Mouse (Mus musculus) kidney, embryonic 15.5 days (tissue): ENCODE measurements around the gene Map3k14. TPM values are rescaled to one million over a fixed set of nuclear protein-coding genes. Genes with fewer than 3 reads are reported as not detected.

Experiments used
- ATAC-seq: fragments of 200-750 bp; cut with Nextera tagmentation; replicated peaks from 2 replicates; pipeline ENCODE4 v1.8.0; 2017; ENCODE audit warnings: moderate TSS enrichment; ENCODE audit not compliant: low FRiP score
- H3K27ac ChIP-seq: fragments of 300-500 bp; sonication (generic); 2 replicates; pipeline ENCODE4 v1.5.1; 2015; ENCODE audit warnings: mild to moderate bottlenecking, inconsistent platforms
- H3K27me3 ChIP-seq: fragments of 300-500 bp; sonication (generic); 2 replicates; pipeline ENCODE4 v1.6.1; 2015; ENCODE audit warnings: inconsistent platforms
- H3K36me3 ChIP-seq: fragments of 300-500 bp; sonication (generic); 2 replicates; pipeline ENCODE4 v1.6.1; 2015; ENCODE audit warnings: inconsistent platforms
- H3K4me1 ChIP-seq: fragments of 300-500 bp; sonication (generic); 2 replicates; pipeline ENCODE4 v1.6.1; 2015; ENCODE audit warnings: inconsistent platforms
- H3K4me2 ChIP-seq: fragments of 300-500 bp; sonication (generic); 2 replicates; pipeline ENCODE4 v1.6.1; 2015; ENCODE audit warnings: moderate library complexity, mild to moderate bottlenecking, inconsistent platforms
- H3K4me3 ChIP-seq: fragments of 300-500 bp; sonication (generic); replicated peaks from 2 replicates; pipeline ENCODE4 v1.5.1; 2015; ENCODE audit warnings: mild to moderate bottlenecking, inconsistent platforms
- H3K9ac ChIP-seq: fragments of 300-500 bp; sonication (generic); 2 replicates; pipeline ENCODE4 v1.6.1; 2015; ENCODE audit warnings: mild to moderate bottlenecking, inconsistent platforms
- H3K9me3 ChIP-seq: fragments of 300-500 bp; sonication (generic); replicated peaks from 2 replicates; pipeline ENCODE4 v1.6.1; 2016; ENCODE audit warnings: inconsistent platforms
- WGBS: fragments of 180-500 bp; shearing (Covaris S2); methylation state at CpG from one replicate; pipeline ENCODE4 v1.1.7; 2015; ENCODE audit warnings: mixed read lengths; 5-methylcytosine and 5-hydroxymethylcytosine counted together
- polyA plus RNA-seq: library from polyadenylated mRNA; unstranded; fragments of >200 nt; fragmentation: Nextera tagmentation; extraction: Ambion mirVana; gene quantifications from 2 replicates; pipeline ENCODE4 v1.2.1, GENCODE M21; 2015

The Map3k14 gene
- polyA plus RNA-seq, 1 experiment from 2014 or later, result 4.9 TPM

GRCm38 (mm10) chr11:103170494-103171285 is 96.6 kb downstream of the Map3k14 start, which contains the start of gene Fmnl1:
Gene Fmnl1, plus strand, starts transcription at chr11:103171107.
- Histone ChIP-seq H3K36me3 (no peaks in the 10 kb centered on the region), H3K9me3 (no peaks in the 10 kb centered on the region), H3K4me2 (peak within 1 kb of the TSS; percentile 95), H3K4me1 (peaks cover 33% of the 10 kb centered on the region), H3K27ac (peak within 1 kb of the TSS; percentile 45; the same call in 1 of the 2 replicates), H3K9ac (peak within 1 kb of the TSS; percentile 64), H3K4me3 (peak within 1 kb of the TSS; percentile 60), H3K27me3 (peaks cover 48% of the 10 kb centered on the region)
- under 1% methylated on average over 48 of the region's 84 CpGs for WGBS
- peak; percentile 42; the same call in 1 of the 2 replicates for ATAC-seq

- 46% methylated on average over 3 of the region's 3 CpGs for WGBS
- H3K4me3 ChIP-seq, result peak overlapping the region; percentile 60
Measured at GRCm38 (mm10) chr11:103170111-103170493, 97.2 kb downstream of the Map3k14 start.

More at GRCm38 (mm10) chr11:103170111-103170493, 97.2 kb downstream of the Map3k14 start:
- Histone ChIP-seq H3K4me2 (peak overlapping the region; percentile 95), H3K36me3 (no peaks in the 10 kb centered on the region), H3K9me3 (no peaks in the 10 kb centered on the region), H3K9ac (peak overlapping the region; percentile 64; the same call in 1 of the 2 replicates), H3K4me1 (peaks cover 30% of the 10 kb centered on the region), H3K27me3 (peaks cover 48% of the 10 kb centered on the region), H3K27ac (no peak overlapping the region)
- no peak for ATAC-seq

Other genes starting within 250 kb of the Map3k14 start
- 59.2 and 63.2 TPM in 2 replicates for gene Nmt1, start 239.3 kb downstream of the Map3k14 start, polyA plus RNA-seq
- 165 and 187 TPM in 2 replicates for gene Dcakd, start 239.1 kb downstream of the Map3k14 start, polyA plus RNA-seq
- gene Plcd3, start 165.8 kb downstream of the Map3k14 start, polyA plus RNA-seq, result 6.2 and 6.4 TPM in 2 replicates
- gene Acbd4, start 165.8 kb downstream of the Map3k14 start, polyA plus RNA-seq, result 19.4 and 25.3 TPM in 2 replicates
- gene Hexim1, start 151.2 kb downstream of the Map3k14 start, polyA plus RNA-seq, result 5.0 and 5.5 TPM in 2 replicates
- 9.2 and 10.7 TPM in 2 replicates for gene Hexim2, start 135.0 kb downstream of the Map3k14 start, polyA plus RNA-seq
- 2.2 and 3.8 TPM in 2 replicates for gene Fmnl1, start 96.4 kb downstream of the Map3k14 start, polyA plus RNA-seq
- gene 1700023F06Rik, start 58.9 kb downstream of the Map3k14 start, polyA plus RNA-seq, result 0.19 and 0.42 TPM in 2 replicates
- gene Spata32, start 49.0 kb downstream of the Map3k14 start, polyA plus RNA-seq, result not detected in 2 replicates
- gene Arhgap27, start 96.2 kb upstream of the Map3k14 start, polyA plus RNA-seq, result 15.8 and 17.2 TPM in 2 replicates
- gene Plekhm1, start 145.2 kb upstream of the Map3k14 start, polyA plus RNA-seq, result 7.4 and 8.2 TPM in 2 replicates
- gene Lrrc37a, start 237.1 kb upstream of the Map3k14 start, polyA plus RNA-seq, result not detected in 2 replicates